Mouse (Mus musculus) hindbrain, embryonic 11.5 days (tissue): ENCODE data around the gene 2810004N23Rik. TPM values are rescaled to one million over a fixed set of nuclear protein-coding genes. Genes with fewer than 3 reads are reported as not detected.
"Not testable (repeated sequence)": the region's sequence is repeated elsewhere in the genome, so short reads cannot be mapped to it uniquely, and the experiment has no call there.

Source experiments
- ATAC-seq: fragments of 200-750 bp; cut with Nextera tagmentation; 2 replicates; pipeline ENCODE4 v1.8.0; 2017; ENCODE audit warnings: mild to moderate bottlenecking, moderate TSS enrichment, moderate library complexity; ENCODE audit not compliant: low FRiP score
- DNase-seq: peaks from one replicate; pipeline ENCODE4 v3.0.0-alpha.2; 2015; ENCODE audit warnings: low spot score
- H3K27ac ChIP-seq: fragments of 300-500 bp; sonication (generic); 2 replicates; pipeline ENCODE4 v1.5.1; 2014; ENCODE audit warnings: mild to moderate bottlenecking, low read depth, low read length
- H3K27me3 ChIP-seq: fragments of 300-500 bp; sonication (generic); 2 replicates; pipeline ENCODE4 v1.6.1; 2014; ENCODE audit warnings: mild to moderate bottlenecking, low read length, moderate library complexity, mixed read lengths; ENCODE audit not compliant: control insufficient read depth, insufficient read depth
- H3K36me3 ChIP-seq: fragments of 300-500 bp; sonication (generic); 2 replicates; pipeline ENCODE4 v1.6.1; 2014; ENCODE audit warnings: mild to moderate bottlenecking, low read length, moderate library complexity, mixed read lengths; ENCODE audit not compliant: control insufficient read depth, insufficient read depth
- H3K4me1 ChIP-seq: fragments of 300-500 bp; sonication (generic); replicated peaks from 2 replicates; pipeline ENCODE4 v1.6.1; 2014; ENCODE audit warnings: low read length, mixed read lengths; ENCODE audit not compliant: control insufficient read depth, insufficient read depth
- H3K4me2 ChIP-seq: fragments of 300-500 bp; sonication (generic); replicated peaks from 2 replicates; pipeline ENCODE4 v1.6.1; 2014; ENCODE audit warnings: mild to moderate bottlenecking, low read depth, low read length
- H3K4me3 ChIP-seq: fragments of 300-500 bp; sonication (generic); 2 replicates; pipeline ENCODE4 v1.5.1; 2014; ENCODE audit warnings: low read depth, low read length
- H3K9ac ChIP-seq: fragments of 300-500 bp; sonication (generic); 2 replicates; pipeline ENCODE4 v1.6.1; 2014; ENCODE audit warnings: low read depth, low read length
- H3K9me3 ChIP-seq: fragments of 300-500 bp; sonication (generic); 2 replicates; pipeline ENCODE4 v1.6.1; 2016; ENCODE audit warnings: low read length; ENCODE audit not compliant: control insufficient read depth
- WGBS: fragments of 180-500 bp; shearing (Covaris S2); extraction: QIAGEN DNeasy Blood & Tissue Kit; methylation state at CpG from one replicate; pipeline ENCODE4 v1.1.7; 2014; 5-methylcytosine and 5-hydroxymethylcytosine counted together
- polyA plus RNA-seq: library from polyadenylated mRNA; unstranded; fragments of >200 nt; fragmentation: Nextera tagmentation; extraction: Ambion mirVana; gene quantifications from 2 replicates; pipeline ENCODE4 v1.2.1, GENCODE M21; 2014

The 2810004N23Rik gene
- polyA plus RNA-seq, 1 experiment from 2014 or later: 38.8 TPM

GRCm38 (mm10) chr8:124853511-124853910, 9.4 kb downstream of the 2810004N23Rik start:
- Histone ChIP-seq H3K9ac (no peak overlapping the region), H3K4me1 (no peaks in the 10 kb centered on the region), H3K4me3 (no peak overlapping the region), H3K27me3 (no peaks in the 10 kb centered on the region), H3K9me3 (no peaks in the 10 kb centered on the region), H3K36me3 (peaks cover 17% of the 10 kb centered on the region), H3K27ac (no peak overlapping the region), H3K4me2 (no peak overlapping the region)
- 92% methylated on average over 1 of the region's 1 CpGs for WGBS
- ATAC-seq (no peak), DNase-seq (no peak)

- H3K27ac ChIP-seq: no peak overlapping the region
- no peaks in the 10 kb centered on the region; the same call in 1 of the 2 replicates for H3K36me3 ChIP-seq
- H3K27me3 ChIP-seq: no peaks in the 10 kb centered on the region
- no peaks in the 10 kb centered on the region for H3K4me1 ChIP-seq
- no peak overlapping the region for H3K4me2 ChIP-seq
- WGBS: 94% methylated on average over 5 of the region's 5 CpGs
- H3K9me3 ChIP-seq: no peaks in the 10 kb centered on the region
- DNase-seq (no peak), ATAC-seq (no peak)
- no peak overlapping the region for H3K4me3 ChIP-seq
- no peak overlapping the region for H3K9ac ChIP-seq
Observed at GRCm38 (mm10) chr8:124845573-124845972, 17.3 kb downstream of the 2810004N23Rik start.

DNA sequence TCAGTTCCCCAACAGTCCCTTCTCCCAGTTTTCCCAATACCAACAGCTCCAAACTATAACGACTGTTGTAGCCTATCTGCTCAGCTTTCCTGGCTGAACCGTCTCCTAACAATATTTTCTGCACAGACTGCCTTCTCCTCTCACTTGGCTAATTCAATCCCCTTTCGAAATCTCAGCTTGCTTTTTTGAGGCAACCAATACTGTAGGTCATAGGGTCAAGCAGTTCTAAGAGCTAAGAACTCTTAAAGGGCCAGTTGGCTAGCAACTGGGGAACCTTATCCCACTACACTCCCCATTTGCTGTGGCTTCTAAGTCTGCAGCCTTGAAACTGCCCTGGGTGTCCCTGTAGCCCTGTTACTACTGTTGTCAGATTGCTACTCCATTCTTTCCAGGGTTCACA, 17.8 kb downstream of the 2810004N23Rik start:
- no peak for DNase-seq
- Histone ChIP-seq H3K9me3 (no peaks in the 10 kb centered on the region), H3K36me3 (peaks cover under 1% of the 10 kb centered on the region; the same call in 1 of the 2 replicates), H3K9ac (no peak overlapping the region), H3K27ac (no peak overlapping the region), H3K4me1 (no peaks in the 10 kb centered on the region), H3K4me2 (no peak overlapping the region), H3K4me3 (no peak overlapping the region), H3K27me3 (no peaks in the 10 kb centered on the region)
- 77% methylated on average over 3 of the region's 3 CpGs for WGBS
- ATAC-seq: no peak

GRCm38 (mm10) chr8:124842929-124843328, 20.0 kb downstream of the 2810004N23Rik start:
- peaks cover 13% of the 10 kb centered on the region; the same call in 1 of the 2 replicates for H3K36me3 ChIP-seq

DNA sequence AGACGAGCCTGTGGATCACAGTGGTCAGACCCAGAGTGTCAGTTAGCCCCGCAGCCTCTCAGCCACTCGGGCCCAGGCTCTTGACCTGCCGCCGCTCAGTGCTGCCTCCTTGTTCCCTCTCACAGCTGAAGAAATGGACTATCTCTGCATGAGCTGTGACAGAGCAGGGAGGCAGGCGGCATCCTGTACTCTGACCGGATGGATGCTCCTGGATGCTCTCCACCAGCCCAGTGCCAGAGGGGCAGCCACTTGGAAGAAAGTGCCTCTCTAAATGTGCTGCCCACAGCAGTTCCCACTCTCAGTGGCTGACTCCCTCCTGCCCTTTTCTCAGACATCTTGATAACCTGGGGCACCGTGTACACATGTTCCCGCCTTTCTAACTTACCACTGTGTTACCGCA, 21.1 kb downstream of the 2810004N23Rik start:
- 92% methylated on average over 10 of the region's 10 CpGs for whole genome bisulfite sequencing
- no peaks in the 10 kb centered on the region for H3K9me3 ChIP-seq
- ATAC-seq (no peak), DNase-seq (no peak)
- H3K27me3 ChIP-seq: no peaks in the 10 kb centered on the region
- no peak overlapping the region for H3K4me2 ChIP-seq
- peaks cover 13% of the 10 kb centered on the region; the same call in 1 of the 2 replicates for H3K36me3 ChIP-seq
- H3K4me1 ChIP-seq: no peaks in the 10 kb centered on the region
- no peak overlapping the region for H3K27ac ChIP-seq
- no peak overlapping the region for H3K9ac ChIP-seq
- no peak overlapping the region for H3K4me3 ChIP-seq

More at GRCm38 (mm10) chr8:124842929-124843328, 20.0 kb downstream of the 2810004N23Rik start:
- not testable (repeated sequence) for H3K27ac ChIP-seq, H3K4me2 ChIP-seq, H3K4me1 ChIP-seq, H3K27me3 ChIP-seq, H3K9ac ChIP-seq, H3K9me3 ChIP-seq, H3K4me3 ChIP-seq, ATAC-seq, DNase-seq
- WGBS: 86% methylated on average over 1 of the region's 1 CpGs

- WGBS: 91% methylated on average over 7 of the region's 7 CpGs
- DNase-seq (no peak), ATAC-seq (no peak)
- no peaks in the 10 kb centered on the region for H3K4me1 ChIP-seq
- no peaks in the 10 kb centered on the region for H3K9me3 ChIP-seq
- H3K4me2 ChIP-seq: no peak overlapping the region
- H3K4me3 ChIP-seq: no peak overlapping the region
- H3K9ac ChIP-seq: no peak overlapping the region
- no peaks in the 10 kb centered on the region for H3K27me3 ChIP-seq
- H3K27ac ChIP-seq: no peak overlapping the region
- H3K36me3 ChIP-seq: peaks cover 13% of the 10 kb centered on the region; the same call in 1 of the 2 replicates
Observed at GRCm38 (mm10) chr8:124840900-124841299, 22.0 kb downstream of the 2810004N23Rik start.

- Histone ChIP-seq H3K36me3 (peaks cover 13% of the 10 kb centered on the region; the same call in 1 of the 2 replicates), H3K27ac (no peak overlapping the region), H3K27me3 (no peaks in the 10 kb centered on the region), H3K4me3 (no peak overlapping the region), H3K4me2 (no peak overlapping the region), H3K4me1 (no peaks in the 10 kb centered on the region), H3K9ac (no peak overlapping the region), H3K9me3 (no peaks in the 10 kb centered on the region)
- WGBS: 94% methylated on average over 10 of the region's 10 CpGs
- ATAC-seq: no peak
- no peak for DNase-seq
Observed at GRCm38 (mm10) chr8:124839371-124839770, 23.5 kb downstream of the 2810004N23Rik start.

GRCm38 (mm10) chr8:124837956-124838355, 25.0 kb downstream of the 2810004N23Rik start:
- no peaks in the 10 kb centered on the region for H3K27me3 ChIP-seq

DNA sequence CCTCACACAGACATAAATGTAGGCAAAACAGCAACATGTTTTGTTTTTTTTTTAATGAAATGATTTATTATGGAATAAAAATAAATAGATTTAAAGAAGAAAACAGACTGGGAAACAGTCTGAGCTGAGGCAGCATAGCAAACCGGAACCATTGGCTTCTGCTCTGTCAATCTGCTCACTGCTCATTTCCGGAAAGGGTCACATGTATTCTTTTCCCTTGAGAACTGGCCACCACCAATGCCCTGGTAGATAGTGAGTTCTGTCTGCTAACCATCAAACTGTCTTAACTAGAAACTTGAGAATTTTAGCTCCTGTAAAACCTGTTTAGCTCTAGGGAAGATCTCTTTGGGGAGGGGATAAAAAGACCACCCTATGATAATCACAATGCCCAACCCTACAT, 26.0 kb downstream of the 2810004N23Rik start:
- no peaks in the 10 kb centered on the region for H3K9me3 ChIP-seq
- H3K4me2 ChIP-seq: no peak overlapping the region
- H3K4me3 ChIP-seq: no peak overlapping the region
- H3K9ac ChIP-seq: no peak overlapping the region
- H3K4me1 ChIP-seq: no peaks in the 10 kb centered on the region
- no peak for ATAC-seq
- no peak overlapping the region for H3K27ac ChIP-seq
- H3K27me3 ChIP-seq: no peaks in the 10 kb centered on the region
- 84% methylated on average over 2 of the region's 2 CpGs for WGBS
- DNase-seq: no peak
- peaks cover 13% of the 10 kb centered on the region; the same call in 1 of the 2 replicates for H3K36me3 ChIP-seq

More at GRCm38 (mm10) chr8:124837956-124838355, 25.0 kb downstream of the 2810004N23Rik start:
- 77% methylated on average over 2 of the region's 2 CpGs for WGBS
- Histone ChIP-seq H3K4me2 (no peak overlapping the region), H3K36me3 (peaks cover 13% of the 10 kb centered on the region; the same call in 1 of the 2 replicates), H3K9me3 (no peaks in the 10 kb centered on the region), H3K4me1 (no peaks in the 10 kb centered on the region), H3K9ac (no peak overlapping the region), H3K4me3 (no peak overlapping the region), H3K27ac (no peak overlapping the region)
- ATAC-seq: no peak
- no peak for DNase-seq
